Mouse (Mus musculus): ENCODE measurements around the gene Tmem190.
"Not testable (repeated sequence)": the region's sequence is repeated elsewhere in the genome, so short reads cannot be mapped to it uniquely, and the experiment has no call there.

The Tmem190 gene

GRCm38 (mm10) chr7:4776131-4776530, 6.6 kb upstream of the Tmem190 start:
- DNase-seq (ENCODE audit: low spot score) = no peak

- peak; percentile 62 for DNase-seq (ENCODE audit: low spot score)
Observed at GRCm38 (mm10) chr7:4776861-4777830, 5.6 kb upstream of the Tmem190 start.

GRCm38 (mm10) chr7:4777851-4778637, 4.7 kb upstream of the Tmem190 start:
- DNase-seq (ENCODE audit: low spot score) = no peak

- DNase-seq (ENCODE audit: low spot score) = no peak
Observed at GRCm38 (mm10) chr7:4779921-4780320, 2.8 kb upstream of the Tmem190 start.

- DNase-seq (ENCODE audit: low spot score) = no peak
Observed at GRCm38 (mm10) chr7:4782130-4782529, 607 bp upstream of the Tmem190 start.

GRCm38 (mm10) chr7:4783667-4784268, 1.0 kb downstream of the Tmem190 start:
- DNase-seq (ENCODE audit: low spot score) = no peak

GRCm38 (mm10) chr7:4788499-4789435, 6.0 kb downstream of the Tmem190 start:
- DNase-seq (ENCODE audit: low spot score) = peak; percentile 56

GRCm38 (mm10) chr7:4789436-4789935, 6.7 kb downstream of the Tmem190 start, which contains the start of gene Tmem238:
Gene Tmem238, minus strand, starts transcription at chr7:4789656.
- peak; percentile 71 for DNase-seq (ENCODE audit: low spot score)

- peak; percentile 83 for DNase-seq (ENCODE audit: low spot score)
Observed at GRCm38 (mm10) chr7:4792278-4793212, 9.8 kb downstream of the Tmem190 start, which contains the start of gene Rpl28. Gene Rpl28, plus strand, starts transcription at chr7:4792874.

GRCm38 (mm10) chr7:4793248-4793647, 10.5 kb downstream of the Tmem190 start:
- not testable (repeated sequence) for DNase-seq (ENCODE audit: low spot score)

GRCm38 (mm10) chr7:4793674-4794073, 10.9 kb downstream of the Tmem190 start:
- no peak for DNase-seq (ENCODE audit: low spot score)

GRCm38 (mm10) chr7:4794631-4795168, 12.0 kb downstream of the Tmem190 start:
- DNase-seq (ENCODE audit: low spot score) = no peak

GRCm38 (mm10) chr7:4795767-4796433, 13.2 kb downstream of the Tmem190 start:
- DNase-seq (ENCODE audit: low spot score) = no peak

- no peak for DNase-seq (ENCODE audit: low spot score)
Observed at GRCm38 (mm10) chr7:4802247-4802646, 19.5 kb downstream of the Tmem190 start.

GRCm38 (mm10) chr7:4806716-4807115, 24.0 kb downstream of the Tmem190 start:
- DNase-seq (ENCODE audit: low spot score) = no peak

- not testable (repeated sequence) for DNase-seq (ENCODE audit: low spot score)
Observed at GRCm38 (mm10) chr7:4811131-4811530, 28.4 kb downstream of the Tmem190 start.

- peak; percentile 41 for DNase-seq (ENCODE audit: low spot score)
Observed at GRCm38 (mm10) chr7:4811842-4812302, 29.1 kb downstream of the Tmem190 start.

GRCm38 (mm10) chr7:4812303-4813104, 29.8 kb downstream of the Tmem190 start, which contains the start of gene Ube2s:
Gene Ube2s, minus strand, starts transcription at chr7:4812590.
- peak; percentile 98 for DNase-seq (ENCODE audit: low spot score)
